Mouse (Mus musculus) left cerebral cortex, adult 18-20 months (tissue): ENCODE results near the gene Tenm2. TPM values are rescaled to one million over a fixed set of nuclear protein-coding genes. Genes with fewer than 3 reads are reported as not detected.

Source experiments
- DNase-seq, 2 experiments: peaks; one replicate each; pipeline ENCODE4 v3.0.0; 2021 to 2022; ENCODE audit warnings: low spot score in 2 of 2, mixed read lengths in 1 of 2
- long read RNA-seq, 2 experiments: library from polyadenylated mRNA; stranded (forward); transcript quantifications; one replicate each; pipeline ENCODE4 v2.0.0; 2021
- total RNA-seq, 2 experiments: library from RNA; stranded (reverse); gene quantifications; 2 replicates each; pipeline ENCODE4 v1.2.3; 2021

The Tenm2 gene
- 10 to 100 TPM; 74.9 to 82.1 TPM for total RNA-seq
- long read RNA-seq, experiment 1, partial matches to known transcripts, result 13 of 30 reads
- long read RNA-seq, experiment 1, other reads (novel, unspliced or antisense), result 17 of 30 reads
- long read RNA-seq, experiment 2, partial matches to known transcripts, result 3 of 9 reads
- long read RNA-seq, experiment 2, other reads (novel, unspliced or antisense), result 6 of 9 reads

DNA sequence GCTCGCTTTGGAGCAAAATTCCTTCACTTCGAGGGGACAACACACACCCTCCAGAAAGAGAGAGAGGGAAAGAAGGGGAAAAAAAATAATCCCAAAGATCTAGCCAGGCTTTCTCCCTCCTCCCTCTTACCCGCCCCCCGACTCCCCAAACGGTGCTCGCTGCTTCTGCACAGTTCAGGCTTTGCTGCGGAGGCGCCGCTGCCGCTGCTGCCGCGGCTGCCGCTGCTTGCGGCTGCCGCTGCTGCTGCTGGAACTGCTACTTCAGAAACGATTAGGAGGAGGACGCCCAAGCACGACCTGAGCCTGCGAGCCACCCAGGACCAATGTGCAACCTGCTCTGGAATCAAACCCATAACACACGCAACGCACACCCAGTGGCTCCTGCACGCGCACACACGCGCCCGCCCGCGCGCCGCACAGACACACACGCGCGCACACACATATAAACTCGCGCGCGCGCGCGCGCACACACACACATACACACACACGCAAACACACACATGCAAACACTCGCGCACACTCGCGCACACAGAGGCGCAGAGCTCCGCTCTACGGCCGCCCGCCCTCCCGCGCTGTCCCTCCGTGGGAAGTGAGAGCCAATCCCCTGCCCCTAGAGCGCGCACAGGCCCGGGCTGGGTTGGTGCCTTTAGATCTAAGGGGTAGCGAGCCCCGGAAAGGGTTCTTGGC lies at the start of gene Tenm2:
TSS of gene Tenm2 (minus strand) at position 51 of the 687 bp plus-strand sequence.
- DNase-seq, result peak; percentile 61 to 83

DNA sequence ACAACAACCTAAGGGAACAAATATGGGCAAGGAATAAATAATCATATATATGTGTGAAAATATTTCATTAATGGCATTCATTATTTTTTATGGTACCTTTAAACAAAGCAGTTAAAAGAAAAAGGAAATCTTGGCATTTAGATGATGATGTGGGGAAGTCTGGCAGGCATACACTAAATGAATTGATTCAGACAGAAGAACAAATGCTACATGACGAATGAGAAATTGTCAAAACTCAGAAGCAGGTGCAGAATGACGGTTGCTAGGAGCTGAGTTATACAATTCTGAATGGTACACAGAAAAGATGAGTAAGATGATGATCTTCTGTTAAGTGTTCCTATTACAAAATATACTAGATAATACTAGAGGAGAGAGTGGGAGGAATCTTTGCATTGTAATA lies 49.4 kb upstream of the Tenm2 start:
- peak in 1 of 2 experiments; percentile 1 for DNase-seq

DNA sequence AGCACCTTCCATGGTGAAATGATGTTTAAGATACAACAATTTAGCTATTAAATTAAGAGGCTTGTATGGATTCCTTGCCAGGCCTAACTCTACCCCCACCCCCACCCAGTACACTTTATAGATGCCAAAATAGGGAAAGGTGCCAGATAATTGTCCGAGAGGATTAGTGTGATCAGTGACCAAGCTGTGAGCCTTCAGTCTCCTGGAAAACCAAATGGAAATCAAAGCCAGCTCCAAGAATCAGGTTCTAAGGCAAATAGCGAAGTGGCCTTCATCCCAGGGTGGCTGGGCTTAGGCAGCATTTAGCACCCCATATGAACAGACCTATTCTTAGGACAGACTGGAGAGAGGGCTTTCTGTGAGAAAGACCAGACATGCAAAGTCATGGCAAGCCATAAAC lies 13.0 kb upstream of the Tenm2 start:
- DNase-seq, result no peak

DNA sequence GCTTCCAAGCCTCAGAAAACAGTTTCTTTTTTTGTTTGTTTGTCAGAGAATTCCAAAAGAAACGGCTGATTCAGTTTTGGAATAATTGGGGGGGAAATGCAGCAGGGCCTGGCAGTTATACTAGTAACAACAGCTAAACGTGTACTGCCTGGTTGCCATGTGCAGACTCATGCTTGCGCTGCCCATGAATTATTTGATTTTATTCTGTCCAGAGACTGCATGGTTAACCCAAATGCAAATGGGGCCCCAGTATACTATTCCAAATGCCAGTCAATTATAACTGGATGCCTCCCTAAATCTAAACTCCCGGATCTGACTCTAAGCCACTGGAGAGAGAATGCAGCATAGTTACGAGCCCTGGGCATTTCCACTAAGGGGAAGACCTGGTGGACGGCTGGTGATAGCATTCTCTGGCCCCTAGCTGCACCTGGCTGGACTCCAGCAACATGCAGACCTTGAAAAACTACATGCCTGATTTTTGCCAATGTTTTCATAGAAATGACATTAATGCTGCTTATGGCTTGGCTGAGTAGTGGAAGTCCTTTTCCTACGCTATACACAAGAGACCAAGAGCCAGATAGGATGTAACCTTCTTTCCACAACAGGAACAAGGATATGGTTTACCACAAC lies 1.4 kb upstream of the Tenm2 start:
- peak; percentile 18 to 35 for DNase-seq

DNA sequence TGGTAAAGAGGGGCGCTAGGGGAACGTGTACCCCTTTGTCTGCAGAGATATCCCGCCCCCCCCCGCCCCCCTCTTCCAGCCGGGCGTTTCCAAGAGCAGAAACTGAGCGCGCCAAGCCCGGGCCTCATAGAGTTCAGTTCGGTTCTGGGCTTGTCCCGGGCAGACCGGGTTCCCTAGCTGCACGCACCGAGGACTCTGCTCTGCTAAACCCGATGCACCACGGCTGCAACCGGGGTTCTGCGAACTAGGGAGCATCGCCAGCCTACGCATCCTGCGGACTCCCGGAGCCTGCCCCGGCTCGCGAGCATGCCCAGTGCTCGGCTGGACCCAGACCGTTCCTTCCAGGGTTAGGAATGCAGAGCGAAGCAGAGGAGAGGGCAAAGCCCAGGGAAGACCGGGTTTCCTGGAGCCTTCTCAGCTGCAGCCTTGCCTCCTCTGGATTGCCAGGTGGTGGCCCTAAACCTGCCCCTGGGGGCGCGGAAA lies 878 bp upstream of the Tenm2 start:
- peak; percentile 69 to 76 for DNase-seq

DNA sequence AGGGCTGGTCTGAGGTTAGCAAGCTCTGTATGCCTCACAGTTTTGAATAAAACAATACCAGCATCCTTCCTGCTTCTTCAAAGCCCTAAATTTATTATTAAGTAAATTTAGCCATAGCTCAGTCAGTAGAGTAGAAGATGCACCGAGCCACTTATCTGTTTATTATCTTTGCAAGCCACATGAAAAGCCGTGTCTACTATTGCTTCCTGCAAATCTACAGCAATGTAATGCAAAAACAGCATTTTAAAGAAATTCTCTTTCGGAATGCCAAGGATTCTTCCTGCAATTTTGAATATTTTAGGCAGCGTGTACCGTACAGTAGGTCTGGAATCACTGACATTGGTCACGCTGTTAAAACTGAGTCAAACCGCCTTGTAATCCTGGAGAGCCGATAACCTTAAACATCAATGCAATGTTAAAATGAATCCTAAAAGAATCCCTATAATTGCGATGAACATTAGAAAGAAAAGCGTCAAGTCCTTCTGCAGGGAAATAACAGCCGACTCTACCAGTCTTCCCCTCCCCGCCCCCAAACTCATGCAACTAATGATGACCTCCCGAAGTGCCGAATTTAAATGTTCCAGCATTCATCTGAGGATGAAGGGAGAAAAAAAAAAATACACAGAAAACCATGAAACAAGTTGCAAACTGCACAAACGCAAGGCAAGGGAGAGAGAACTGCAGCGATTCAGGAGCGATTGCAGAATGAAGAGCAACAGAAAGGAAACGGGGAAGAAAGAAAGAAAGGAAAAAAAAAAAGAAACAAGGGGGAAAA lies 556 bp downstream of the Tenm2 start:
- no peak for DNase-seq

DNA sequence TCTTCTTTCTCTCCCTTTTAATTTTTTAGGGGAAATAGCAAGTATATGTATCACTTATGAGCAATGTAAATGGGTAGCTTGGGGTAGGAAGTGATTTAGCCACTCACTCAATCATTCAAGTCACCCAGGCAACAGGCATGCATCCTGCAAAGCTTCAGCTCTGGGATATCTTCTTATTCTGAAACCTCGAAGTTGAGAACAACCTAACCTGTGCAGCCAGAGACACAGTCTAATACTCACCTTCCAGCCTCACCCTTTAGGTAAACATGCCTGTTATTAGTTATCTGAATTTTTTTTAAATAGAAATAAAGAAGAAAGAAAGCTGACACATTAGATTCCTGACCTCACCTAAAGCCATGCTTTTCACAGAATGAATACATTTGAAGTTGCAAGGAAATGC lies 8.4 kb downstream of the Tenm2 start:
- DNase-seq, result no peak

DNA sequence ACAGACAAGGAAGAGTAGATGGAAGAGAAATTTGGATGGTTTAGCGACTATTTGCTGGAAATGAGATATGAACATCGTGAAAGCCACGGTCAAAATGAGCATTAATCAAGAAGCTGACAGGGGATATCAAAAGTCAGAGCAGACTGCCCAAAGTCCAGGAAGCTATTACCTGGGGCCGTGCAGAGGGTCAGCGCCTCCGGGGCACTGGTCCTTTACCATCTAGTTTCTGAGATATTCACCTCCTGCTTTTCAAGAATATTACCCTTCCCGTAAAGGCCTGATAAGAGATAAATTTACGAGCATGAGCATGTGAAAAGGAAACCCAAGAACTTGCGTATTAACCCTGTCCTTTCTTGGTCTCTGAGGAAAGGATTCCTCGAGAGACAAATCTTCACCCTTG lies 8.8 kb downstream of the Tenm2 start:
- no peak for DNase-seq

DNA sequence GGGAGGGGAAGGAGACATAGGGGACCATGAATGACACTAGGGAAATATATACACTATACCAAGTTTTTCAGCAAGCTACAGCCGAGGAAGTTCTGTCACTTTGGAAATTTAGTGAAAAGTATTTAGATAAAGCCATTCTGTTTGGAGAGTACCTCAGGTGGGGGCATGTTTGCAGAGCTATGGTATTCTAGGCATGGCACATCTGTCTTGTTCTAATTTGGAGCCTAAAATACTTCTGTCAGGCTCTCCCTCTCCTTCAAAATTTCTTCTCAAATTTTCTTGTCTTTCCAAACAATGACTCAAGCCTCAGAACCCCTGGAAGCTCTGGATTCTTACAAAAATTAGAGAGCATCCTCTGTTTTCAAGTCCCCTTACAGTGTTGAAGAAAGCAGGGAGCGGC lies 13.0 kb downstream of the Tenm2 start:
- DNase-seq, result no peak

DNA sequence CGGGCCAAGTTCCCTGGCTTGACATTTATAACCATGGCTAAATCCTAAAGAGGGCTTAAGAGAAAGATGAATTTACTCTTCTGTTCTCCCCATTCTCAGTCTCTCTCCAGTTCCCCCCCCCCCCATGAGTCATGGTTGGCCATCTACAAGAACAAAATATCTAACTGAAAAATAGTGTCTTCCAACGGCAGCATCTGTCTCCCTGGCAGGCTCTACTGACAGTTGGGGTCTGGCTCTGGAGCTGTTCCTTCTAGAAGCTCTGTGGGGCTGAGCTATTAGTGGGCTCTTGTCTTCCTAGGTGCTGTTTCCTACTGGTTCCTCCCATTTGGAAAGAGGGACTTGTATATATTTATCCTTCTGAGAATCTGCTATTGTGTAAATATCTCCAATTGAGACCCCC lies 13.7 kb downstream of the Tenm2 start:
- DNase-seq, result peak; percentile 29 to 48

DNA sequence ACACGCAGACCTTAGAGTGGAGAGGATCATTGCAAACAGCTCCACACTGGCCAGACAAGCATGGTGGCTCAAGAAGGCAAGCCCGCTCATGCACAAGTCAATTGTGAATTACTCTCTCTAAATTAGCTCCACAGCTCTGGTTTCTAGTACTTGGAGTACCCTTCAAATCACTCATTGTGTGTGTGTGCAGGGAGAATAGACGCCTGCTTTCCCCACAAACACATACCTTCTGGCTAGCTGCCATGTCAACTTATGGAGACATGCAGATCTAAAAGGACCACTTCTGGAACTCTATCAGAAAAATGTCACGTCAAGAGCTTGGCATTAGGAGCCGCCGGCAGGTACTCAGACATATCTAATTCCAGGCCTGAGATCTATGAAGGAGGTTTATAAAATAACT lies 14.8 kb downstream of the Tenm2 start:
- DNase-seq, result no peak

DNA sequence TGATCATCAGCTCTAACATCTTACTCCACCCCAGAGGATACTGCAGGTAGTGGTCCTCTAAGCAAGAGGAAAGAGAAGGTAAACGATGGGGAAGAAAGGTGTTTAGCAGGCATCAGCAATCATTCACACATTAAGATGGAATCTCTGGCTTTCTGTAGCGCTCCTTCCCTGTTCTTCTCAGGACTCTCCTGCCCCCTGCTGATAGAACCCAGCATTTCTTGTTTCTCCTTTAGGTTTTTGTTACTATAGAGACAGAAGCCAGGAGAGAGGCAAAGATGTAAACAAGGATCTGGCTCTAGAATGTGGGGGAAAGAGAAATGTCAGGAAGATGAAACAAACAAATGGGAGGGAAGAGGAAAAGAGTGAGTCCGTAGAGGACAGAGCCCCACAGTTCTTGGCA lies 49.6 kb downstream of the Tenm2 start:
- DNase-seq, result peak; percentile 84 to 92

DNA sequence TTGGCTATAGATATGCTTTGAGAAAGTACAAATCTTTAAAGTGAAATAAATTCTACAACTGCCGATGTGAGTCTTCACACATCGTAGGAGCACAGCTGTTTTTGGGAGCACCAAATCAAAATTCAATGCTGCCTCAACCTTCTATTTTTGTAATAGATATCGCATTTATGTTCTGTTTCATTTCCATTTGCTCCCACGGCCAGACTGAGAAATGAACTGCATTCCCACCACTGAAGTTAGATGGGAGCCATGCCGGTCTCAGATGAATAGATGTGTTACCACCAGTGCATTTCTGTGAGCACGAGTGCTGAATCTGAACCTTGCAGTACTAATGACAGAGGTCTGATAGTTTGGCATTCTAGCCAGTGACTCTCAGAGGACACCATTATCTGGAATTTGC lies 58.3 kb downstream of the Tenm2 start:
- peak in 1 of 2 experiments; percentile 6 for DNase-seq

DNA sequence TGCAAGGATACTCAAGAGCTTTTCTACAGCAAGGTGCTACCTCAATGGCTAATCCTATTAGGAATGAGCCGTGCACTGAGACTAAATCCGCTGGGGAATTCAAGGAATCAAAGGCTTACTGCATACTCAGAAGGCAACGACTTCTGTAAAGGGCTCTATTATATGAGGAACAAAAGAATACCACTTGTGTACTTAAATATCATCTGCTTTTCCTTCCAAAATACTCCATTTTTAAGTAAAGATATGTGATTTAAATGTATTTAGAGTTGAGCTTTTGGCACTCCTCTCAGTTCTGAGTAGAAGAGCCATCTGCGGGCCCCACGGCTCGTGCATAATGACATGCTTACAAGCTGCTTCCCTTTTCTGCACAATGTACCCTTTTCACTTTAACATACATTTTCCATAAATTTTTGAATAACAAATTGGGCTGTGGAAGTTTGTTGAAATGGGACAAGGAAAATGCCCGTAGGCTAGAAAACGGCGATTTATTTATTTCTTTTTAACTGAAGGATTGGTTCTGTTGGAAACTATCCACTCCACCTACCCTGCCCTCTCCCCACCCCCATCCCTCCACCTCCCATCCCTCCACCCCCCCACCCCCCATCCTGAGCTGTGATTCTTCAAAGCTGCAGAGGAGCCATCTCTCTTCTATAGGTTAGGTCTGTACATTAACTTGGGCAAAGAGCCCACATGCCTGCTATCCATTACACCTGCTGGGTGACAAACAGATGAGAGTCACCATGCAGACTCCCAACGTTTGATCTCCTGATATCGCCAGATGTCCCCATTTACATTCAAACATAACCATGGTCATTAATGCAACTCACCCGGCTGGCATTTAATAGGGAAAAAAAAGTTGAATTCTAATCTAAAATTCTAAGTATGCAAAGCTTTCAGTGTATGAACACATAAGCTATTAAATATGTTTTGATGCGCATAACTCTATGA lies 81.6 kb downstream of the Tenm2 start:
- peak; percentile 41 to 61 for DNase-seq

DNA sequence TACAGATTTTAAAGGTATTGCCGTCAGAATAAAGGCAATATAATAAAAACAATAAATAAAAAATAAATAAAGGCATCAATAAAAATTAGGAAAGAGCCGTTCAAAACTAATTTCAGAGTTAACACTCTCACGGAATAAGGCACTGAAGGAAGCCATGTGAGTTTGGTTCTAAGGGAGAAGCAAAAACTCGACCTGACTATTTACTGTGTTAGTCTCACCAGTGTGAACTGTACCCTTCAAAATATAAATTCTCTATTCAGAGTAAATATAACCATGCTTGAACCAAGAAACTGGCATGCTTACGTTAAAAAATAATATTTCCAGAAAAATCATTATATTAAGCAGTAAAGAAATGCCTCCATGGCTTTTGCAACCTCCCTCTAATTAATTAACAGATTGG lies 82.4 kb downstream of the Tenm2 start:
- DNase-seq, result no peak

DNA sequence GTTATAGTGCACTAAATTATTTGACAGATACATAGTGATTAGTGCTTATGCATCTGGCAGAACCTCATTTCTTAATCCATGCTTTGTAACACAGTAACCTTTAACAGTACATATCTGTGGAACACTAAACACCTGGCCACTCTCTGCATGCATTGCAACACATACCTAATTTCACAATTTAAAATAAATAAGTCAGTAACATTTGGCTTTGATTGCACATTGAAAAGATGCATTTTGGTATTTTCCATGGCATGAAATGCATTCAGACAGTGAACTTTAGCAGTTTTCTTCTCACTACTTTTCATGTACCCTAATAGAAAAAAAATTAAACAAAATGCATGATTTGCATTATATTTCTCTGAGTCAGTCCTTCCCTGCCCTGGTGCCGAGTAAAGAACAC lies 85.8 kb downstream of the Tenm2 start:
- DNase-seq, result no peak

DNA sequence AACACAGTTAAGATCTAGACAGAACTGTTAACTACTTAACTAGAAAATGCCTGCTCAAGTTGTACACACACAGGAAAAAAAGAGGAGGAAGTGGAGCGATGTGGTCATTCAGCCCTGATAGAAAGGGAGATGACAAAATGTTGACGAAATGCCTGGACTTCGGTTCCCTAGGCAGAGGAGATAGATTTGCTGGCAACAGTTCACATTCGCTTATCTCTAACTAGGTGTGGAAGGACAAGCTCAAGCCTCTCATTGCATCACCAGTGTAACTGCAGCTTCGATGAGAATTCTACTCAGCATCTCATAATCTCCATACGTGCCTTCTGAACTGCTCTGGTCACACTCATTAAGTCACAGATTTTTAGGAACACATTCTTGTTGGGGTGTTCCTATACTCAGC lies 91.8 kb downstream of the Tenm2 start:
- no peak for DNase-seq

DNA sequence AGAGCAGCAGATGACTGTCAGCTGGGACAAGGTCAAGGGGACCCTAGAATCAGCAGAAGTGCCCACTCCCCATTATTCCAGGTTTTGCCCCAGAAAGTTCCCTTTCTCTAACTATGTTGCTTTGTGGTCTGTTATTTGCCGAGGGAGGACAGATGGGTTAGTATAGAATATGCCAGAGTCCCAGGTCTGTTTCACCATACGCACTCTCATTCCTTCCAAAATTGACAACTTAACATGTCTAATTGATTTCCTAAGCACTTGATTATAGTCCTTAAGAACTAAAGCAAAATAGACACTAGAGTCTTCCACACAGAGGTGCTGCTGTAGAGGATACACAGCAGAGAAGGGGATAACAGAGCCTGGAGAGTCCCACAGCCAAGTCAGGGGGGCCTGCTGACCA lies 92.3 kb downstream of the Tenm2 start:
- DNase-seq, result no peak

DNA sequence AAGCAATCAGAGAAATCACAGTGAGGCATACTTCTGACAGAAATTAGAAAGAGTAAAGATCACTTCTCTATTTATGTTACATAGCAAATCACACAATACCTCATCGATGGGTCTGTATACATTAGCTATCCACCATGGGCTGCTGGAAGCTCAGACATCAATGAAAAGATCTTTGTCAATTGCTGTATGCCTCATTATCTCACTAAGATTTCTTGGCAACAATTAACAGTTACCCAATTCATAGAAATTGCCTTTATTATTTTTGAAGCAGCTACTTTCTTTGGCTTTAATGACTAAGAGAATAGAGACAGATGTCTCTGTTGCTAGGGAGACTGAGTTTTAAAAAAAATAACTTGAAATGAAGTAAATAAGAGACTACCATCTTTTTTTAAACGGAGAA lies 106.9 kb downstream of the Tenm2 start:
- no peak for DNase-seq

DNA sequence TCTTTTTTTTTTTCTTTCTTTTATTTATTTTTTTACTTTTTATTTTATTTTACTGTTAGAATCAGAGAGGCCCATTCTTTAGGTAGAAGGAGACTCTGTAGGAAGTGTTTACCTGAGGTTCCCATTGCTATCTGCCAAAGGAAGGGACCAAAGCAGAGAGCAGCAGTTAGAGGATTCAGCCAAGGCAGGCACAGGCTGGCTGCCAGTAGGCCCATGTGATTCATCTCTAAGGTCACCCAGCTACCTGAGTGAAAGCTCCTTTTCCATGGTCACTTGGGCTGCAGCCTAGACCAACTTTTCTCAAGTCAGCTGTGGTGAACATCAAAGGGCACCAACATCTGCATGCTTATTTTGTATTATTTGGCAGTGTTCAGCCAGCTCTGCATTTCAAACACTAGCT lies 117.7 kb downstream of the Tenm2 start:
- DNase-seq, result no peak

DNA sequence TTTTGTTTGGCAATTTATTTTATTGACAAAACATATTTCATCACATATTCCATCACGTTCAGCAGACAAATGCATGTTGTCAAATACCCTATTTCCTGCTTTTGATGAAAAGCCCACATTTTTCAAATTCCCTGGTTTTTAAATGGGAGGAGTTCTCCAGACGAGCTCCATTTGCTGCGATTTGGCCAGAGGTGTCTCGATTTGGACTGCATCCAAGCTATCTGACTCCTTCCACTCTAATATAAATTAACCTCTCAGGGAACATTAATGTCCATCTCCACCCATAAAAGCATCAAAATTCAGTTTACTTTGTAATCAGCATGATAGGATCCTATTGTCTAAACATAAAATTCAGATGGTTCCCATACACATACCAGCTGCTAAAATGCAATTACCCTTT lies 120.6 kb downstream of the Tenm2 start:
- DNase-seq, result no peak
